Mouse (Mus musculus) regulatory T cell (primary cell): ENCODE results near the gene Cenpu.

Source experiments
- in situ Hi-C: fragments of 300-600 bp; cut with MboI, MseI; formaldehyde crosslinking; loops from one replicate; pipeline ENCODE4 v1.15.1; 2025; ENCODE audit warnings: high pct_unique_total_duplicates

The Cenpu gene

DNA sequence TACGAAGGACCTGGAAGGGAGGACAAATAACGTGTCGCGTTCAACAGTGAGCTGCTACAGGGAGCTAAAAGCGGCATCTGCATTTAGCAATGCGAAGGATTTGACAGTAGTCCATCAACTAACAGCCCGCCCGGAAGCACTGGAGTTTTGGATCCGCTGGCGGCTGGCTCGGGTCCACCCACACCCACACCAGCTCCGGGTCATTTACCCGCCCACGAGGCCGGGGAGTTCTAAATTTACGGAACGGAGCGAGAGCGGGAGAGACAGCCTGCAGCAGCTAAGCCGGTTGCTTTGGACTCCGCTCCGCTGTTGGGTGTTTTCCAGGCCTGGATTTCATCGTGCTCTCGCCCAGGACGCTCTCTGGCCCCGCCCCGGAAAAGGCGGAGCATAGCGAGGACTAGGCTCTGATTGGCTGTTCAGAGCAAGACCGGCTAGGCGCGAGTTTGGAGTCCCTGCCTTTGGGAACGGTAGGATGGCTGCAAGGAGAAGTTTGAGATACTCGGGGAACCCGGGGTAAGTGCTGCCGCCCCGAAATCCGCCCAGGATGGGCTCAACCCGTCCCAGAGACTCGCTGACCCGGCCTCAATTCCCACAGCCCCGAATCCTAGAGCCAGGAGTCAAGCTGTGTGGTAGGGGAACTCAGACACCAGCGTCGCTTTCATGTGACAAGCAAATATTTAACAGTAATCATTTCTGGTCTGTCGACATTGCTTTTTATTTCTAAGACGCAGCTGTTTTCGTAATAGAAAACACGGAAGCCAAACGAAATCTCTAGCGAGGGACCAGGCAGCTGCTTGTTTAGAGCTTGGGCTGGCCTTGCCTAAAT lies at the start of gene Cenpu:
Gene Cenpu (plus strand): TSS at position 414 of the 826 bp plus-strand sequence.
- in situ Hi-C loops = loop anchor here (5.0 kb wide), 1 partner anchor 80 kb away; the partner anchor contains the start of gene Acsl1

DNA sequence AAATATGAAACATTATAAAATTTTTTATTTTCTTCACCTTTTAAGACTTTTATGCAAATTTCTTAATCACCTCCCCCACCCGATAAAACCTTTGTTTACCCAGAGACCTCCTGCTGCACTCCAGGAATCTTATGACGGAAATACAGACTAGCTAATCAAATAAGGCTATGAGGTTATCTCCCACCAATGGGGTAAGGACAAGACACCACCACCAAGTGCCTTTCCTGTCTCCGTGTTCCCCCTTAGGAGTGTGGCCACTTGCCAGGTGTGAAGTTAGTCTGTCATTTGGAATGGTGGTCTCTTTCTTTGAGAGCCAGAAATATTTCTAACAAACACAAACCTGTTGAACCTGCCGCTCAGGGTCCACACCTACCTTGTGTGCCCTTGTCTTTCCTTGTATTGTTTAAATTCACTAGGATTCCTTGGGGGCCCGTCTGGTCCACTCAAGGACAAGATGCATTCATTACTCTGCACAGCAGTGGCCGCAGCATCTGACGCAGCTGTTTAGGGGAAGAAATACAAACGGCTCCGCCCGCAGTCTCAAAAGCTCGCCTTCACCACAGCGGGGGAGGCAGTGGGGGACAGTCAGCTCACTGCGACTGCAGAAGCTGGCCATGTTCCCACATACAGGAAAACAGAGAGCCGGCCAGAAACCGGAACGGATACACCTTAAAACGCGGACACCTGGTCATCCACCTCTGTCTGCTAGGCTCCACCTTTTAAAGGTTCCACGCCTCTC lies 49.3 kb upstream of the Cenpu start:
- in situ Hi-C loops = no loop called here

DNA sequence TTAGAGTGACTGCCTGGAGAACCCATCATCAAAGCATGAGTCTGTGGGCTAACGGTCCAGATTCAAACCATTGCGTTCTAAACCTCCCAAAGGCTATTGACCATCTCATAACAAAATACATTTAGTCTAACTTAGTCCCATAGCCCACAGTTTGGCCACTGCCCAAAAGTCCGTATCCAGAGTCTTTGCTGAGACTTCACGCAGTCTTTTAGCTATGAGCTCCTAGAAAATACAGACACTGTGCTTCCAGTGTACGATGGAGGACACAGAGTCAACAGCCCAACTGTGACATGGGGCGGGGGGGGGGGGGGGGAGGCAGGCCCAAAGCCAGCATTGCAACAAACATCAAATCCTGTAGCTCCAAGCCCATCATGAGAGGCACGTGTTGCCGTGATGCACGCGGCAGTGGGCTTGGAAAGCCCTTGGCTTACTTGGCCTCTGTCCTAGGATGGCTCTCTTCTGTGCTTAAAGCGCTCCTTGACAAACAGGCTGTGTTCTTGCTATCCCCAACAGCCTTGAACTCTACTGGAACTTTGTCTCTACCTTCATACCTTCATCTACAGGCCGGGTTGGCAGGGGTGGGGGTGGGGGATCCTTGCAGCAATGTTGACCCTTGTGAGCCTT lies 48.6 kb upstream of the Cenpu start:
- in situ Hi-C loops = no loop called here

DNA sequence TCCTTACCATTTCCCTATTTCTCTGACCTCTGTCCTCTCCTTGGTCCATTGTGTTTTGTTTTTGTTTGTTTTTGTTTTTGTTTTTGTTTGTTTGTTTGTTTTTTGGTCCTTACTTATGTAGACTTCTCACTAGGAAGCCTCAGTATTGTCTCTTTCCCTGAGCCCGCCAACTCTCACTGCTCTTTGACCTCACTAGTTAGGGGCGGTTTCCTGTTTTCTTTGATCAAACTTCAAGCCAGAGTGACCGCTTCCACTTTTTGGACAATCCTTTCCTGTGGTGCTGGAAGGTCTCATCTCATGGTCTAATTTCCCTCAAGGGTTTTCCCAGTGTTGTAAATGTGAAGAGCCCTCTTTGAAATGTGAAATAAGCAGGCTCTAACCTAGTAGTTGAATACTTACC lies 47.6 kb upstream of the Cenpu start:
- in situ Hi-C loops = no loop called here

DNA sequence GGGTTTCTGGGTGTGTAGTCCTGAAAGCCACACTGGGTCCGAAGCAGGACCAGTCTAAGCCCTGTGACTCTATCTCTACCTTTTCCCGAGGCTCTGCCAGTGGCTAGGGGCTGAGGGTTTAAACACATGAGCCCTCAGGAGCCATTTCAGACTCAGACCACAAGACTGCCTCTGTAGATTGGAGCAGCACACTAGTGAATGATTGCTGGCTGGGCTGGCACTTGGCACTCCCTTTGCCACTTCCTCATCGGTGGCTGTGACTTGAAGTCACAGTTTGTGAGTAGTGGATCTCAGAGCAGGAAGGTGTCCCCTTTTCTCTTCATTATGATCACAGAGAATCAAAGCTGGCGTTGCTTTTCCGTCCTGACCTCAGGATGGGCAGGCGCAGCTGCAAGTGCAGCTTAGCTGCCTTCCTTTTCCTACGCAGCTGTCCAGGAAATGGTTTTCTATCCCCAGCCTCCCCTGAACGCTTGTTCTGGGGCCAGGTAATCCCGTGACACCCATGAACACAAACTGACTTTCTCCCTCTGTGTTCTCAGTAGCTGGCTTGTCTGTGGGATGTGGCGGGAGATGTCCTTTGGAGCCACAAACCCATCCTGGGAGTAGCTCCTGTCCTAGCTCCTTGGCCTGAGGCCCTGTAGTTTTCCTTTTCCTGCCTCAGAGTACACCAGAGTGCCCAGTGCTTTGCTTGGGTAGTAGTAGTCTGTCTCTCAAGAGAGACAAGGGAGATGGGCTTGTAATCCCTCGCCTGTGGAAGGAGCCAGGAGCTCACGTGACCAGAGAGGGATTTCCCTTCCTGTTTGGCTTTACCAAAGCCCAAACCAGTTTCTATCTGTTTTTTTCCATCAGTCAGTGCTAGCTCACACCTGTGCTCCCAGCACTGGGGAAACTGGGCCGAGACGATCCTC lies 43.1 kb upstream of the Cenpu start:
- in situ Hi-C loops = no loop called here

DNA sequence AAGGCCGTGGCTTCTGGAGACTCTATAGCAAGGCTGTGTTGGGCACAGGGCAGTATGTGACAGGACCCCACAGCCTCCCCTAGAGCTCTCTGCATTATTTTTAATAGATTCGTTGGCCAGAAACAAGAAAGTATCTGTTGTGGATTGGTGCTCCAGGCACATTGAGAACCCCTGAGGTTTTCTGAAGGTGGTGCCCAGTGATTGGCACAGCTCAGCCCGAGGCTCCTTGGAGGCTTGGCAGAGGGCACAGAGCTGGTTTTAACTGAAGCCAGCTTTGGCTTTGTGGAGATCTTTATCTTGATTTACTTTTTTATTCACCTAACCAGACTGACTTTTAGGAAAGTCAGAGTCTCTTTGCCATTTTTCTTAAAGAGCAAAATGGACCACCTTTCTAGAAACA lies 42.4 kb upstream of the Cenpu start:
- in situ Hi-C loops = no loop called here

DNA sequence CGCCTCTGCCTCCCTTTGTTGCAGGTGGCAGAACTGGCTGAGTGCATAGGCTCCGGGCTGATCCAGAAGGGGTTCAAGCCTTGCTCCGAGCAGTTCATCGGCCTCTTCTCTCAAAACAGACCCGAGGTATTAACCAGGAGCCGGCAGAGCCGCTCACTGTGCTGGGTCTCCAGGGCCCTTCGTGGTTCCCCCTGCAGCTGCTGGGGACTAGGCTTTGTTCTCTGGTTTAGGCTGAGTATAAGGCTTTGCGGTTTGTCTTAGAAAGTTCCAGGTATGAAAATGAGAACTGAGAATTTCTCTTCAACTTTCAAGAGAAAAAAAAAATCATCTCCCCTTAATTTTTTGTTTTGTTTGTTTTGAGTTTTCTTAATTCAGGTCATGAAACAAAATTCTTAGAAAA lies 40.5 kb upstream of the Cenpu start:
- in situ Hi-C loops = no loop called here

DNA sequence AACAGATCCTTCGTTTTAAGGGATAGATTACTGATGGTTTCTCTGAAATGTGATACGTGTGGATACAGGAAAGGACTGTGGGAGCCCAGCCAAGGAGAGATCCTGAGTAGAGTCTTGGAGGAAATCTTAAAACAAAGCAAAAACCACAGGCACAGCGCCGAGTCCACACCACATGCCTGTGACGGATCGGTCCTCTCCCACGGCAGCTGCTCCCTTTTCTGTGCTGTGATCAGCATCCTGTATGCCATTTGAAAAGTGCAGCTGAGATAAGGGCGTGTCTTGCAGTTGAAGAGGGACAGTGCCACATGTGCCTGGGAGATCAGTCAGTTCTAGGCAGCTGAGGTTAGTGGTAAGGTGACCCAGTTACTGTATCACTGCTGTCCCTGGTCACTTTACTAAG lies 39.3 kb upstream of the Cenpu start:
- in situ Hi-C loops = no loop called here

DNA sequence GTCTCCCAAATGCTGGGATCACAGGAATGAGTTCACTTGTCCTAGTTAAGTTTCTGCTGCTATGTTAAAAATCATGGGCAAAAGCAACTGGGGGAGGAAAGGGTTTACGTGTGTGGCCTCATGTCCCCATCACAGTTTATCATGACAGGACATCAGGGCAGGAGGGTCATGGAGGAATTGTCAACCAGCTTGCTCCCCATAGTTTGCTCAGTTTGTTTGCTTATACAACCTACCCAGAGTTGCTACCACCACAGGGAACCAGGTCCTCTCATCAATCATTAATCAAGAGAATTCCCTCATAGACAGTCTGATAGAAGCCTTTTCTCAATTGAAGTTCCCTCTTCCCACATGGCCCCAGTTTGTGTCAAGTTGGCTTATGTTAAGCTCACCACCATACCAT lies 37.8 kb upstream of the Cenpu start:
- in situ Hi-C loops = no loop called here

DNA sequence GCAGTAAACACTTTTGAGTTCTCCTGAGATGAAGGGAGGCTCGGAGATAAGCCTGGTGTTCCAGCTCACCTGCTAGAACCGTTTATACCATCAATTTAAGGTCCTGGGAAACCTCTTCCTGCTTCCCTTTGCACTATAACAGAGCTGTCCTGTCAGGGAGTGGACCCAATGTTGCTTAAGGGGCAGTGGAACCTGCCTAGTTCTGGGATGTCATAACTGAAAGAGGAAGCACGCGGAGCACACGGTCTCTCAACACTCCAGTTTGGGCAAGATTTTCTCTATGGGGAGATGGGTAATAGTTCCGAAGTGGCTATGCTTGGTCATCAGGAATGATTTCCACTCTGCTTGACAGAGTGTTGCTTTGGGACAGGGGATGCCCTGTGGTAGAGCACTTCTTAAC lies 31.2 kb upstream of the Cenpu start:
- in situ Hi-C loops = no loop called here

DNA sequence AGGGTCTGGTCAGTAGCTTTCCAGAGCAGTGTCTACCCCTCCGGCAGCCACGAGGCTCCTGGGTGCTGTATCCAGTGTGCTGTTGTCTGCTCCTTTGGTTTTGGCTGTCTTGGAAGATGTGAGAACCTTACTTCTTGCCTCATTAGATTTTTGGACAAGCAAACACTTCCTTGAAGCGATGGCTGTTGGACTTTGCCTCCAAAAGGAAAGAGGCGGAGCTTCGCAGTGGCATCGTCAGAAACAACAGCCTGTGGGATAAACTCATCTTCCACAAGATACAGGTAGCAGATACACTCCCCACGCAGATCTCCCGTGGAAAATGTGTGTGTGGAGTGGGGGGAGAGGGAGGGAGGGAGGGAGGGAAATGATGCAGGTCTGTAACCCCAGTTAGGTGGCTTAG lies 25.7 kb upstream of the Cenpu start:
- in situ Hi-C loops = no loop called here

DNA sequence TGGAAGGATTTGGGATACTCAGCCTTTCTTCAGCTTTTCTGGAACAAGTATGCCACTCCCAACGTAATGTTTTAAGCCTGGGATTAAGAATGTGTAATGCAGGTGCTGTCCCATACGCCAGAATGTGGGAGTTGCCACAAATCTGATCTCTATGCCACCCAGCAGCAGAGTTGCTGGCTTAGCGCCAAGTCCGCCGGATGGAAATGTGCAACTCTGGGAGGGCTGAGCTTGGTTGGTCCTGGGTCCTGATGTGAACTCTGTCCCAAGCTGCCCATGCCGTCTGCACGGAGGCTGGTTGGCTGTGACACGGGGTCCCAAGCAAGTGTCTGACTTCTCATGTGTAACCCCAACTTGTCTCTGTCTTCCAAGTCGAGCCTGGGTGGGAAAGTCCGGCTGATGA lies 25.0 kb upstream of the Cenpu start:
- in situ Hi-C loops = no loop called here

DNA sequence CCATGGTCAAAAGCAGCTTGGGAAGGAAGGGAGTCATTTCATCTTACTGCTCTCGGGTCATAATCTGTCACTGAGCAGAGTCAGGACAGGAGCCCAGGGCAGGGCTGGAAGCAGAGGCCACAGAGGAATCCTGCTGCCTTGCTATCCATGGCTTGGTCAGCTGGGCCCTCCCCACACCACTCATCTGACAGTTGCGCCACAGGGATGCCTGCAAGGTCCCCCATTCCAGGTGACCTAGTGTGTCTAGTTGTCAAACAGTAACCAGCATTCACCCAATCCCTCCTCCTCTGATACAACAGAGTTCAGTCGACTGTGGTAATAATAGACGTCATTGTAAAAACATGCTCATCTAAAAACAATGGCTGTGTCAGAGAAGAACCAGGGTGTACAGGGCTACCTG lies 22.3 kb upstream of the Cenpu start:
- in situ Hi-C loops = no loop called here

DNA sequence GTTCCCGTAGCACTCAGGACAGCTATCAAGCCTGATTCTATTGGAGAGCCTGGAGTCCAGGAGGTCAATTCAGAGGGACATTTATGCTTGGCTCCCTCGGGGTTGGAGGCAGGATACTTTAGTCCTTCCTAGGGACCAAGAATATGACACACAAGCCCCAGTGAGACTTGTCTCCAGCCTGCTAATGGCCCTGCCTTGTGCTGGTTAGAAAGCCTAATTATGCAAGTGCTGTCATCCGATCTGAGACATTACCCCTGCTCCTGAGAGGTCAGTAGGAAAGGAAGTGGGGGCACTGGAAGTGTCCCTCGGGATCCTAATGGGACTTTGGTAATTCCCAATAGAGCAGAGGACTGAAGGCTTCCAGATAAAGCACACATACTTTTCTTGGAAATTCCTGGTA lies 21.3 kb upstream of the Cenpu start:
- in situ Hi-C loops = no loop called here

DNA sequence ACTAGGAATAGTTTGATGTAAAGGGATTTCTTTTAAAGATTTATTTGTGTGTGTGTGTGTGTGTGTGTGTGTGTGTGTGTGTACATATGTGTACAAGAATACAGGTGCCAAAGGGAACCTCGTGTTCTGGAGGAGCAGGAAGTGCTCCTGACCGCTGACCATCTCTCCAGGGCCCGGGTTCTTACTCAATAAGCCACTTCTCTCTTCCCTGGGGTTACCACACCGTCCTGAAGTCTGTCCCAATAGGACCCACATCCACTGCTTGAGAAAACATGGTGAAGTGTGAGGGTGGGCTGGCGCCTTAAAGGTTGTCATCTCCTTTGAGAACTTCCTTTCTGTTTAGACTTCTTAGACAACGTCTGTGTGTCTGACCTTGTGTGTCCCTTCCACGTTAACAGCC lies 17.9 kb upstream of the Cenpu start:
- in situ Hi-C loops = no loop called here

DNA sequence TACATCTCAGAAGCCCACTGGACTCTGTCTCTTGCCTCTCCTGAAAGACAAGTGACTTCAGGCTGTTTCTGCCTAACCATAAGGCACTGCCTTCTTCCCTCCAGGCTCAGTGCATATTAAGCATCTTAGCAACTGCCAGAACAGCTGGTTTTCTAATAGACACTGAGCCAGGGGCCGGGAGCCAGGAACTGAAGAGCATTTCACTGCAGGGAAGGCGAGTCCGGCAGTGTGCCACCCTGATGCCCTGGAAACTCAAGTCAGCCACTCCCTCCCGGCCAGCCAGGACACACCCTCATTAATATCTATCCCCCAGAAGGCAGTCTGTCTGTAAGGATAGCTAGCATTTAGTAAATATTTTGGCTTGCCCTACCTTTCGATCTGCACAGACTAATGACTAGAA lies 12.1 kb upstream of the Cenpu start:
- in situ Hi-C loops = no loop called here

DNA sequence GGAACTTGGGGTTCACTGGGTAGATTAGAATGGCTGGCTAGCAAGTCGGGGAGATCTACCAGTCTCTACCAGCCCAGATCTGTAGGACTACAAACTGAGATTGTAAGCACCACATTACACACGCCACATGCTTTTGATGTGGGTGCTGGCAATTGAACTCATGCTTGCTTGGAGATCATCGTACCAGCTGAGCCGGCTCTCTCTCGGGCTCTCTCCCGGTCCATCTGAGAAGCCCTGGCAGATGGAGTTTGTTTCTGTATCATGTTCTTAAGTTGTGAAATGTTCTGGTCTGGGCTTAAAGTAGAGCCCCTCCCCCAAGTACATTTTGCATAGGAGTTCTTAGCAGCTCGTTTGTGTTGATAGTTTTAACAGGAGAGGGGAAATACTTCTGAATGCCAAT lies 8.6 kb upstream of the Cenpu start:
- in situ Hi-C loops = no loop called here

DNA sequence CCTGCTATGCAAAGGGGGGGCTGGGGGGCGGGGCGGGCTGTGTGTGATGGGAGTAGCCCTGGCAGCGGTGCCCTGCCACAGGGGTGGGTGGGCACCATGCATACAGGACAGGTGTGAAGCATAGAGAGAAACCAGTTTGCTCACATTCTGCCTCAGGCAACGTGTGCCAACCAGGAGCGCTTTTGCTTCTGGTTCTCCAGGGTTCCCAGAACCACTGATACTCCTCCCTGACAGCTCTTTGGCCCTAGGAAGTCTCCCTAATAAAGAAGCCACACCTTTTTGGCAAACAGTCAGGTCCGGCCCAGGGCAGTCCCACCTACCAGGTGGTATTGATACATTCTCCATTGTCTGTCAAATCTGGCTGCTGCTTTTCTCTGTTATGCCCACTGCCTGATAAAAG lies 8.2 kb upstream of the Cenpu start:
- in situ Hi-C loops = no loop called here

DNA sequence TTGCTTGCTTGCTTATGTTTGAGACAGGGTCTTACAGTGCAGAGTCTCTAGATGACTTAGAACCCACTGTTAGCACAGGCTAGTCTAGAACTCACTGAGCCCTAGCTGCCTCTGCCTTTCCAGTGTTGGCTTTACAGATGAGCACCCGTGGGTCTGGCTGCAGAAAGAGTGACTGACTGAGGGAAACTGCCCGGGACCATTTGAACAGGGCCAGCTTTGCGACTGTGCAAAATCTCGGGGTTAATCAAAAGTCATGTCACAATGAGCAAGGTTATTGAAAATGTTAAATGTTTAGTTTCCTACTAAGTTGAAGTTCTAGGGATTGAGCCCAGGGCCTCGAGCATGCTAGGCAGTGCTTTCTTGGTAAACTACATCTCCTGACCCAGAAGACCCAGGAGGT lies 6.0 kb upstream of the Cenpu start:
- in situ Hi-C loops = no loop called here

DNA sequence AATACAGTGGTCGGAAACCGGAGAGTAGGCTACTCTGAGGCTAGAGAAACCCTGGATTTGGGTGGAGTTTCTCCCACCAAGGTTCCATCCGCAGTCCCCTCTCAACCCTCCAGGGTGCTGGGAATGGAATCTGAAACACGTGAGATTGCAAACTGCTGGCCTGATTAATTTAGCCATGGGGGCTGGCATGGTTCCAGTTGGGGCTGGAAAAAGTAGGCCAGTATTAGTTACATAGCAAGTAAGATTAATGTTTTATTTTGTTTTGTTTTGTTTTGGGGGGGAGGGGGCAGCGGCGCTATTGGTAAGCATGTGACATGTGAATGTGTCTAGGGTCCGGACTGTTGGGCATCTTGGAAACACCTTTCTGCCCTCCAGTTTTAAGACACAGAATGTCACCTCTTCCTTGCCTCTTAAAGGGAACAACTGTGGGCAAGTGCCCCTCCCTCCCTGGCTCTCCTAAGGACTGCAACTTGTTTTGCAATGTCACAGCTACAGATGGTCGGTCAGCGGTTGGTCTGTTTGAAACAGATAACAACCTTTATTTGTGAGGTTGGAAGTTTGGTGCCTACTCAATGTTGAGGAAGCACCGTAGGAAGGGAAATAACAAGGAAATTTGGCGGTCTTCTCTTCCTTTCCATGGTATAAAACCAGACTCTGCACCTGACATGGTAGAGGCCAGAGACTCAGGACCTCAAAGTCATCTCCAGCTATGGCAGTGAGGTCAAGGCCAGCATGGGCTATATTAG lies 5.2 kb upstream of the Cenpu start:
- in situ Hi-C loops = no loop called here

DNA sequence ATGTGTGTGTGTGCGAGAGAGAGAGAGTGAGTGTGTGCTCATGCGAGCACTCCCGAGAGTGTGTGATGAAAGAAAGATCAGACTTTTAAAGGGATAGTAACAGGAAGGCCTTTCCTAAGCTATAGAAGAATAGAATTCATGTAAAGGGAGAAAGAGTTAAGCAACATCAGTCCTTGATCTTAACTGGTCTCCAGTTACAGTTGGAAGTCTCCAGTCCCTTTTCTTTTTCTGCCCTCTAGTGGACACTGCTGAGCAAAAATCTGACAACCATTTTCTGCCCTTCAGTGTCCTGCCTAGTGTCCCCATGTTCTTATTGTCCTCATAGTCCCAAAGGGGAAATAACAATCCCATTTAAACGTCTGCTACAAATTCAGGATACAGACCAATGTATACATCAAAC lies 4.6 kb upstream of the Cenpu start:
- in situ Hi-C loops = no loop called here
